Mouse (Mus musculus): ENCODE measurements around the gene Tenm3. TPM values are rescaled to one million over a fixed set of nuclear protein-coding genes. Genes with fewer than 3 reads are reported as not detected.

The Tenm3 gene
- total RNA-seq, 2 experiments from 2014 or later = 61.8 to 76.5 TPM

GRCm38 (mm10) chr8:48319674-48320073, 524.1 kb downstream of the Tenm3 start:
- no peak overlapping the region for H3K4me3 ChIP-seq
- H3K27ac ChIP-seq = no peak overlapping the region
- DNase-seq (ENCODE audit: extremely low spot score in 1 of 2, low spot score in 2 of 2) = no peak
- intact Hi-C loops (cut with DNase I) = no loop called here
- TF ChIP-seq CTCF (IDR thresholded peaks at IDR 0.05) = no peak

GRCm38 (mm10) chr8:48317498-48317897, 526.3 kb downstream of the Tenm3 start:
- Histone ChIP-seq H3K27ac (no peak overlapping the region), H3K4me3 (no peak overlapping the region)
- no peak for DNase-seq (ENCODE audit: extremely low spot score in 1 of 2, low spot score in 2 of 2)
- no peak for TF ChIP-seq CTCF (IDR thresholded peaks at IDR 0.05)
- intact Hi-C loops (cut with DNase I) = no loop called here

GRCm38 (mm10) chr8:48315605-48316004, 528.1 kb downstream of the Tenm3 start:
- intact Hi-C loops (cut with DNase I) = no loop called here

GRCm38 (mm10) chr8:48313985-48314368, 529.8 kb downstream of the Tenm3 start:
- Histone ChIP-seq H3K4me3 (peak overlapping the region; percentile 13; the same call in 1 of the 2 replicates), H3K27ac (peak overlapping the region; percentile 61; the same call in 1 of the 2 replicates)
- DNase-seq (ENCODE audit: extremely low spot score in 1 of 2, low spot score in 2 of 2) = no peak
- no peak for TF ChIP-seq CTCF (IDR thresholded peaks at IDR 0.05)
- intact Hi-C loops (cut with DNase I) = loop anchor here (5.0 kb wide), 1 partner anchor 198 kb away; no protein-coding TSS in a partner anchor

More at GRCm38 (mm10) chr8:48315605-48316004, 528.1 kb downstream of the Tenm3 start:
- TF ChIP-seq CTCF (IDR thresholded peaks at IDR 0.05) = no peak
- Histone ChIP-seq H3K4me3 (no peak overlapping the region), H3K27ac (no peak overlapping the region)
- DNase-seq (ENCODE audit: extremely low spot score in 1 of 2, low spot score in 2 of 2) = no peak

GRCm38 (mm10) chr8:48313210-48313984, 530.4 kb downstream of the Tenm3 start:
- Histone ChIP-seq H3K27ac (peak overlapping the region; percentile 61; the same call in 1 of the 2 replicates), H3K4me3 (peak overlapping the region; percentile 14)
- DNase-seq (ENCODE audit: extremely low spot score in 1 of 2, low spot score in 2 of 2) = no peak
- intact Hi-C loops (cut with DNase I) = loop anchor here (5.0 kb wide), 1 partner anchor 199 kb away; no protein-coding TSS in a partner anchor
- no peak for TF ChIP-seq CTCF (IDR thresholded peaks at IDR 0.05)

- no peak for DNase-seq (ENCODE audit: extremely low spot score in 1 of 2, low spot score in 2 of 2)
- Histone ChIP-seq H3K27ac (peak overlapping the region; percentile 61; the same call in 1 of the 2 replicates), H3K4me3 (no peak overlapping the region)
- intact Hi-C loops (cut with DNase I) = loop anchor here (5.0 kb wide), 1 partner anchor 201 kb away; no protein-coding TSS in a partner anchor
- no peak for TF ChIP-seq CTCF (IDR thresholded peaks at IDR 0.05)
Observed at GRCm38 (mm10) chr8:48311706-48312105, 532.0 kb downstream of the Tenm3 start.

- no peak overlapping the region for H3K4me3 ChIP-seq
- H3K27ac ChIP-seq = no peak overlapping the region
- intact Hi-C loops (cut with DNase I) = loop anchor here (5.0 kb wide), 1 partner anchor 202 kb away; no protein-coding TSS in a partner anchor
- DNase-seq (ENCODE audit: extremely low spot score in 1 of 2, low spot score in 2 of 2) = no peak
- no peak for TF ChIP-seq CTCF (IDR thresholded peaks at IDR 0.05)
Observed at GRCm38 (mm10) chr8:48310240-48310849, 533.4 kb downstream of the Tenm3 start.

- intact Hi-C loops (cut with DNase I) = no loop called here
- TF ChIP-seq CTCF (IDR thresholded peaks at IDR 0.05) = no peak
- no peak overlapping the region for H3K27ac ChIP-seq
- no peak for DNase-seq (ENCODE audit: extremely low spot score in 1 of 2, low spot score in 2 of 2)
- H3K4me3 ChIP-seq = no peak overlapping the region
Observed at GRCm38 (mm10) chr8:48309191-48309987, 534.4 kb downstream of the Tenm3 start.

GRCm38 (mm10) chr8:48304224-48304623, 539.5 kb downstream of the Tenm3 start:
- intact Hi-C loops (cut with DNase I) = no loop called here
- TF ChIP-seq CTCF (IDR thresholded peaks at IDR 0.05) = no peak
- no peak for DNase-seq (ENCODE audit: extremely low spot score in 1 of 2, low spot score in 2 of 2)
- Histone ChIP-seq H3K27ac (no peak overlapping the region), H3K4me3 (no peak overlapping the region)

- no peak for TF ChIP-seq CTCF (IDR thresholded peaks at IDR 0.05)
- Histone ChIP-seq H3K27ac (no peak overlapping the region), H3K4me3 (peak overlapping the region; percentile 42)
- no peak for DNase-seq (ENCODE audit: extremely low spot score in 1 of 2, low spot score in 2 of 2)
- intact Hi-C loops (cut with DNase I) = no loop called here
Observed at GRCm38 (mm10) chr8:48300613-48301037, 543.1 kb downstream of the Tenm3 start.

GRCm38 (mm10) chr8:48300061-48300460, 543.7 kb downstream of the Tenm3 start:
- intact Hi-C loops (cut with DNase I) = no loop called here
- DNase-seq (ENCODE audit: extremely low spot score in 1 of 2, low spot score in 2 of 2) = no peak
- TF ChIP-seq CTCF (IDR thresholded peaks at IDR 0.05) = no peak
- no peak overlapping the region for H3K4me3 ChIP-seq
- H3K27ac ChIP-seq = no peak overlapping the region

Data from left cerebral cortex, adult 2 months (tissue).